Mouse (Mus musculus) kidney, postnatal 0 days (tissue): ENCODE measurements around the gene Cmc2. TPM values are rescaled to one million over a fixed set of nuclear protein-coding genes. Genes with fewer than 3 reads are reported as not detected.

Source experiments
- ATAC-seq: fragments of 200-750 bp; cut with Nextera tagmentation; replicated peaks from 2 replicates; pipeline ENCODE4 v1.8.0; 2017; ENCODE audit warnings: low read depth, moderate number of reproducible peaks, moderate TSS enrichment, moderate library complexity; ENCODE audit not compliant: low FRiP score
- DNase-seq: peaks from one replicate; pipeline ENCODE4 v3.0.0-alpha.2; 2016; ENCODE audit warnings: low spot score
- H3K27ac ChIP-seq: fragments of 300-500 bp; sonication (generic); 2 replicates; pipeline ENCODE4 v1.5.1; 2014; ENCODE audit warnings: mild to moderate bottlenecking
- H3K27me3 ChIP-seq: fragments of 300-500 bp; sonication (generic); 2 replicates; pipeline ENCODE4 v1.6.1; 2014; ENCODE audit warnings: low read length, mixed read lengths; ENCODE audit not compliant: insufficient read depth
- H3K36me3 ChIP-seq: fragments of 300-500 bp; sonication (generic); 2 replicates; pipeline ENCODE4 v1.6.1; 2014; ENCODE audit warnings: low read length, mixed read lengths; ENCODE audit not compliant: insufficient read depth
- H3K4me1 ChIP-seq: fragments of 300-500 bp; sonication (generic); replicated peaks from 2 replicates; pipeline ENCODE4 v1.6.1; 2014; ENCODE audit warnings: antibody characterized with exemption, low read length, mixed read lengths; ENCODE audit not compliant: insufficient read depth
- H3K4me2 ChIP-seq: fragments of 300-500 bp; sonication (generic); 2 replicates; pipeline ENCODE4 v1.6.1; 2014; ENCODE audit warnings: mild to moderate bottlenecking, low read length, moderate library complexity, mixed read lengths
- H3K4me3 ChIP-seq: fragments of 300-500 bp; sonication (generic); replicated peaks from 2 replicates; pipeline ENCODE4 v1.5.1; 2014; ENCODE audit warnings: low read depth, low read length
- H3K9ac ChIP-seq: fragments of 300-500 bp; sonication (generic); 2 replicates; pipeline ENCODE4 v1.6.1; 2014; ENCODE audit warnings: low read depth, low read length
- H3K9me3 ChIP-seq: fragments of 300-500 bp; sonication (generic); replicated peaks from 2 replicates; pipeline ENCODE4 v1.6.1; 2016; ENCODE audit warnings: low read length, inconsistent platforms, mixed read lengths
- CTCF ChIP-seq: IDR thresholded peaks from 2 replicates; pipeline ENCODE4 v1.5.1; 2016; ENCODE audit warnings: antibody characterized with exemption, low read depth, mild to moderate bottlenecking, moderate library complexity
- WGBS: fragments of 180-500 bp; shearing (Covaris S2); extraction: QIAGEN DNeasy Blood & Tissue Kit; methylation state at CpG from one replicate; pipeline ENCODE4 v1.1.7; 2014; 5-methylcytosine and 5-hydroxymethylcytosine counted together
- polyA plus RNA-seq: library from polyadenylated mRNA; unstranded; fragments of >200 nt; fragmentation: Nextera tagmentation; extraction: Ambion mirVana; gene quantifications from 2 replicates; pipeline ENCODE4 v1.2.1, GENCODE M21; 2015

The Cmc2 gene
- polyA plus RNA-seq, result 97.8 and 100 TPM in 2 replicates

GRCm38 (mm10) chr8:116921337-116922059, at the start of gene Cmc2, which contains the start of gene Cenpn:
Gene Cmc2 (minus strand): TSS chr8:116921455.
Gene Cenpn (plus strand): TSS chr8:116921730.
- Histone ChIP-seq H3K4me3 (peak within 1 kb of the TSS; percentile 60), H3K9me3 (no peaks in the 10 kb centered on the region), H3K4me2 (peak within 1 kb of the TSS; percentile 74), H3K36me3 (0 out of 2 replicates have a peak, but pooled peaks cover 3% of the 10 kb centered on the region), H3K27me3 (no peaks in the 10 kb centered on the region), H3K27ac (peak within 1 kb of the TSS; percentile 75), H3K9ac (peak within 1 kb of the TSS; percentile 64), H3K4me1 (0 out of 2 replicates have a peak, but pooled peaks cover 4% of the 10 kb centered on the region)
- peak; percentile 97 for DNase-seq
- WGBS, result under 1% methylated on average over 57 of the region's 57 CpGs
- no peak for TF ChIP-seq CTCF
- ATAC-seq, result peak; percentile 95

GRCm38 (mm10) chr8:116969531-116969930, 48.3 kb upstream of the Cmc2 start:
- ATAC-seq (no peak), DNase-seq (no peak)
- H3K9ac ChIP-seq, result no peak overlapping the region
- no peak overlapping the region for H3K27ac ChIP-seq
- H3K4me3 ChIP-seq, result no peak overlapping the region
- no peak for TF ChIP-seq CTCF
- no peaks in the 10 kb centered on the region for H3K9me3 ChIP-seq
- 77% methylated on average over 6 of the region's 6 CpGs for WGBS
- no peaks in the 10 kb centered on the region for H3K27me3 ChIP-seq
- no peaks in the 10 kb centered on the region for H3K36me3 ChIP-seq
- H3K4me2 ChIP-seq, result no peak overlapping the region
- H3K4me1 ChIP-seq, result no peaks in the 10 kb centered on the region

GRCm38 (mm10) chr8:116954415-116954814, 33.2 kb upstream of the Cmc2 start:
- Histone ChIP-seq H3K36me3 (peaks cover 34% of the 10 kb centered on the region; the same call in 1 of the 2 replicates), H3K27ac (no peak overlapping the region), H3K4me1 (no peaks in the 10 kb centered on the region), H3K4me2 (no peak overlapping the region), H3K27me3 (no peaks in the 10 kb centered on the region), H3K9me3 (no peaks in the 10 kb centered on the region), H3K9ac (no peak overlapping the region), H3K4me3 (no peak overlapping the region)
- no peak for TF ChIP-seq CTCF
- ATAC-seq, result no peak
- WGBS, result 91% methylated on average over 9 of the region's 9 CpGs
- DNase-seq, result no peak

- H3K9me3 ChIP-seq, result no peaks in the 10 kb centered on the region
- no peaks in the 10 kb centered on the region for H3K4me1 ChIP-seq
- peaks cover 22% of the 10 kb centered on the region; the same call in 1 of the 2 replicates for H3K36me3 ChIP-seq
- H3K27ac ChIP-seq, result no peak overlapping the region
- ATAC-seq (no peak), DNase-seq (no peak)
- H3K27me3 ChIP-seq, result no peaks in the 10 kb centered on the region
- TF ChIP-seq CTCF, result no peak
- no peak overlapping the region for H3K9ac ChIP-seq
- H3K4me3 ChIP-seq, result no peak overlapping the region
- WGBS, result 86% methylated on average over 8 of the region's 8 CpGs
- H3K4me2 ChIP-seq, result no peak overlapping the region
These were observed 31.2 kb upstream of the Cmc2 start for GRCm38 (mm10) chr8:116952428-116952827.

- H3K36me3 ChIP-seq, result peaks cover 15% of the 10 kb centered on the region; the same call in 1 of the 2 replicates
- no peaks in the 10 kb centered on the region for H3K4me1 ChIP-seq
- H3K9me3 ChIP-seq, result no peaks in the 10 kb centered on the region
- H3K9ac ChIP-seq, result no peak overlapping the region
- ATAC-seq (no peak), DNase-seq (no peak)
- no peak overlapping the region for H3K27ac ChIP-seq
- TF ChIP-seq CTCF, result no peak
- no peak overlapping the region for H3K4me3 ChIP-seq
- no peak overlapping the region for H3K4me2 ChIP-seq
- WGBS, result 83% methylated on average over 2 of the region's 2 CpGs
- no peaks in the 10 kb centered on the region for H3K27me3 ChIP-seq
These were observed 30.5 kb upstream of the Cmc2 start for GRCm38 (mm10) chr8:116951778-116952177.

GRCm38 (mm10) chr8:116951369-116951768, 30.1 kb upstream of the Cmc2 start:
- no peak for TF ChIP-seq CTCF
- peak; percentile 57; the same call in 1 of the 2 replicates for ATAC-seq
- Histone ChIP-seq H3K4me2 (no peak overlapping the region), H3K9ac (no peak overlapping the region), H3K4me3 (no peak overlapping the region), H3K36me3 (peaks cover 11% of the 10 kb centered on the region; the same call in 1 of the 2 replicates), H3K9me3 (no peaks in the 10 kb centered on the region), H3K27me3 (no peaks in the 10 kb centered on the region), H3K4me1 (0 out of 2 replicates have a peak, but pooled peaks cover 2% of the 10 kb centered on the region), H3K27ac (no peak overlapping the region)
- WGBS, result 48% methylated on average over 5 of the region's 5 CpGs
- peak; percentile 36 for DNase-seq
